Mouse (Mus musculus) c-Kit-positive CD71-negative TER-119-negative erythroid progenitor cells, embryonic 14.5 days (primary cell): ENCODE data around the gene Mcl1.

Experiments used
- DNase-seq: peaks from one replicate; pipeline ENCODE4 v3.0.0-alpha.2; 2013; ENCODE audit warnings: low read depth

The Mcl1 gene

GRCm38 (mm10) chr3:95709967-95710366, 51.4 kb downstream of the Mcl1 start:
- DNase-seq, result no peak
